Mouse (Mus musculus): ENCODE data around the gene Morn4. TPM values are rescaled to one million over a fixed set of nuclear protein-coding genes. Genes with fewer than 3 reads are reported as not detected.

Gene Morn4
- polyA plus RNA-seq, 1 experiment from 2014 or later: 20.1 TPM

DNA sequence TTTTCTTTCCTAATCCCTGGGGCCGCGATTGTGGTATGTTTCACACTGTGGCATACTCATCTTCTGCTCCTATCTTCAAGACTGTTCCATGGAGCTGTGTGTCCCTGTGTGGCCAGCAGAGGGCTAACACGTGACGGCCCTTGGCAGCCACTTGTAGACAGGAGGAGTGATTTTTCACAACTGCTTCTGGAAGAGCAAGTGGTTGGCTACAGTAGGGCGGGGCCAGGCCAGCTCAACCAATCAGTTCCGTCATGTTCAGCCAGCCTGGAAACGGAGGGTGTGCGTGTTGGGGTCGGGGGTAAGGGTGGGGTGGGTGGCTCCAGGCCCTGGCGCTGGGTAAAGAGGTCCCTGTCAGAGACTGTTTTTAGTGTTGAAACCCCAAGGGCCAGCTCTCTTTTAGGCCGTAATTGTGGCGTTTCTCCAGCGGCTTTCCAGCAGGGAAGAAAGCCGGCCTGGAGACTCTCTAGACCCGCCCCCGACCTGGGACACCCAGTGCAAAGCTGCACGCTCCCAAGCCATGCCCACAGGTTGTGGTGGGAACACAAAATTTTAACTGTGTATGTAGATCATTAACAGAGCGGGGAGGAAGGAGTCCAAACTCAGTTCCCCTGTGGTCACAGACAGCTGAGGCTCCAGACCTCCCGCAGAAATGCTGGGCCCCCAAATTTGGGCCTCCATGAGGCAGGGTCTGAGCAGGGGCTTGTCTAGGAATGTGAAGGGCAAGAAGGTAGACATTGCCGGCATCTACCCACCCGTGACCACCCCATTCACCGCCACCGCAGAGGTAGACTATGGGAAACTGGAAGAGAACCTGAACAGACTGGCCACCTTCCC is 40.7 kb downstream of the Morn4 start, which contains the start of gene Hoga1:
Gene Hoga1 (plus strand): TSS at position 342 of the 834 bp plus-strand sequence.
- peak within 1 kb of the TSS; percentile 46 for H3K9ac ChIP-seq (ENCODE audit: low read depth, low read length)
- DNase-seq (ENCODE audit: low spot score) (peak; percentile 91), ATAC-seq (ENCODE audit: low read depth) (peak; percentile 96)
- peaks cover 9% of the 10 kb centered on the region for H3K4me1 ChIP-seq (ENCODE audit: control insufficient read depth, insufficient read depth, low read length)
- H3K36me3 ChIP-seq (ENCODE audit: control insufficient read depth, insufficient read depth, low read length): no peaks in the 10 kb centered on the region
- 21% methylated on average over 23 of the region's 23 CpGs for WGBS
- no peaks in the 10 kb centered on the region for H3K9me3 ChIP-seq (ENCODE audit: control insufficient read depth, low read length)
- peak within 1 kb of the TSS; percentile 62 for H3K4me2 ChIP-seq (ENCODE audit: low read depth, low read length)
- no peak within 1 kb of the TSS for H3K27ac ChIP-seq (replicated peaks; ENCODE audit: low read depth, low read length)
- peak within 1 kb of the TSS; percentile 36 for H3K4me3 ChIP-seq (ENCODE audit: low read depth, low read length)
- H3K27me3 ChIP-seq (replicated peaks; ENCODE audit: control insufficient read depth, insufficient read depth, low read length): no peaks in the 10 kb centered on the region

DNA sequence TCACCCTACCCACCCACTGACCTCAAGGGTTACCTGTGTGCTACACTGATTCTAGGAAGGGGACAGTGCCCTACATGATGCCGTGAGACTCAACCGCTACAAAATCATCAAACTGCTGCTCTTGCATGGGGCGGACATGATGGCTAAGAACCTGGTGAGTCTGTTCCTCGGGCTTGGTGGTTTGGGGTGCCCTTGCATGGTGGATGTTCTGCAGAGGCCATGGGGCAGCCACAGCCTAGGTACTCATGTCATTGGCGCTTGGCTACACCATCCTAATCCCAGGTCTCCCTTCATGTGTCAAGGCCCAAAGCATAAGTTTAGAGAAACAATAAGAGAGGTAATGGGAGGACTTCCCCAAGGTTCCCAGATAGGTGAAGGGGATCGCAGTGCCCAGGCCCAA is 42.2 kb downstream of the Morn4 start:
- Histone ChIP-seq H3K9ac (ENCODE audit: low read depth, low read length) (no peak overlapping the region), H3K27me3 (replicated peaks; ENCODE audit: control insufficient read depth, insufficient read depth, low read length) (0 out of 2 replicates have a peak, but pooled peaks cover 7% of the 10 kb centered on the region), H3K36me3 (ENCODE audit: control insufficient read depth, insufficient read depth, low read length) (no peaks in the 10 kb centered on the region), H3K4me3 (ENCODE audit: low read depth, low read length) (no peak overlapping the region), H3K27ac (replicated peaks; ENCODE audit: low read depth, low read length) (no peak overlapping the region), H3K4me1 (ENCODE audit: control insufficient read depth, insufficient read depth, low read length) (peaks cover 9% of the 10 kb centered on the region), H3K4me2 (ENCODE audit: low read depth, low read length) (no peak overlapping the region), H3K9me3 (ENCODE audit: control insufficient read depth, low read length) (no peaks in the 10 kb centered on the region)
- 91% methylated on average over 6 of the region's 6 CpGs for WGBS
- DNase-seq (ENCODE audit: low spot score) (no peak), ATAC-seq (ENCODE audit: low read depth) (no peak)

DNA sequence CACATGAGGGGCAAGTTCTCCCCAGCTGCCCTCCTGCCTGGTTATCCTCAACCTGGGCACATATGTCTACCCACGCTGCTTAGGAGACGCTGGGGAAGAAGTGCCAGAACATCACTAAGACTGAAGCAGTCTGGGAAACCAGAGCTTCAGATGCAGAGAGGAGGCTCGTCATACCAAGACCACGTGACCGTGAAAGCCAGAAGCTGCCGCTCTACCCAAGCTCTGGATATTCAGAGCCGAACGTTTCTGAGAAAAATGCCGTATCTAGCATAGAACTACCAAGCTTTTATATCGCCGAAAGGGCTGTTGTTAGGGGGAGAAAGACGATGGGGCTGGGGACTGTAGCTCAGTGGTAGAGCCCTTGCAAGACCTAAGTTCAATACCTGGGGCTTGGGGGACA is 47.8 kb downstream of the Morn4 start:
- no peak overlapping the region for H3K9ac ChIP-seq (ENCODE audit: low read depth, low read length)
- peaks cover 12% of the 10 kb centered on the region; the same call in 1 of the 2 replicates for H3K36me3 ChIP-seq (ENCODE audit: control insufficient read depth, insufficient read depth, low read length)
- 0 out of 2 replicates have a peak, but pooled peaks cover 7% of the 10 kb centered on the region for H3K27me3 ChIP-seq (replicated peaks; ENCODE audit: control insufficient read depth, insufficient read depth, low read length)
- 89% methylated on average over 12 of the region's 12 CpGs for WGBS
- DNase-seq (ENCODE audit: low spot score) (no peak), ATAC-seq (ENCODE audit: low read depth) (no peak)
- H3K27ac ChIP-seq (replicated peaks; ENCODE audit: low read depth, low read length): no peak overlapping the region
- no peaks in the 10 kb centered on the region for H3K9me3 ChIP-seq (ENCODE audit: control insufficient read depth, low read length)
- peaks cover 10% of the 10 kb centered on the region for H3K4me1 ChIP-seq (ENCODE audit: control insufficient read depth, insufficient read depth, low read length)
- H3K4me2 ChIP-seq (ENCODE audit: low read depth, low read length): no peak overlapping the region
- H3K4me3 ChIP-seq (ENCODE audit: low read depth, low read length): no peak overlapping the region

DNA sequence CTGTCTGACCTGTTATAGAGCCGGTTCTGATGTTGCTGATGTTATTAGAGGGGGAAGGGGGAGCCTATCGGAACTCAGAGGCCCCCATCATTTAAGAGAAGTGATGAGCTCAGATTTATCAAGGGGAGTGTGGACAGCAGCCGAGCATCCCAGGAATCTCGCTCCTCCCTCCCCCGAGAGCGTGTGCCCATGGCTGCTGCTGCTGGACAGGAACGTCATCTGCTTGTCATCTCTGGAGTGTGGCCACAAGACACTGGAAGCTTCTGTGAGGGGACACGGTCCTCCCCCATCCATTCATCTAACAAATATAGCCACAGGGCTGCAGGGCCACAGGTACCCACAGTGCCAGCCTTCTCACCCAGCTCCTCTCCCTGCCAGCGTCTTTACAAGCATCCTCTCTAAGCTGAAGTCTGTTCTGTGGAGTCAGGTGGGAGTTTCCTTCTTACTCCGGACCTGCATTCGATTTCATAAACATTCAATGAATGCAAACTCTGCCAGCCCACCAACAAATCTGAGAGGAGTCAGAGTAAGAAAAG is 48.9 kb downstream of the Morn4 start:
- DNase-seq (ENCODE audit: low spot score): no peak

DNA sequence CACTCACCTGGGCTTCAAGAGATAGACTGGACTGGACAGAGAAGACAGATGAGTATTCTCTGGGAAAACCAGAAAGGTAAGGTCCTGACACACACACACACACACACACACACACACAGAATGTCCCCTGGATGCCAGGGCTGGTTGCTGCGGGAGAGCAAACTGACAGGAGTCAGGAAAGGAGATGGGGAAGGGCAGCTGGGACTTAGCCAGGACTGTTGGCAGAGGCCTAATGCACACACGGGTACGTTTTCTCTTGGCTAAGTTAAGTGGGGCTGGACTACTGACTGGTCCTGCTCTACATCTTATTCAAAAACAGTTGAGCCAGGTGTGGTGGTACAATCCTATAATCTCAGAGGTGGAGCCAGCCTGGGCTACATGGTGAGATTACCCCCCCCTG is 49.8 kb downstream of the Morn4 start:
- Histone ChIP-seq H3K9ac (ENCODE audit: low read depth, low read length) (no peak overlapping the region), H3K4me2 (ENCODE audit: low read depth, low read length) (no peak overlapping the region), H3K27me3 (replicated peaks; ENCODE audit: control insufficient read depth, insufficient read depth, low read length) (0 out of 2 replicates have a peak, but pooled peaks cover 7% of the 10 kb centered on the region), H3K36me3 (ENCODE audit: control insufficient read depth, insufficient read depth, low read length) (peaks cover 12% of the 10 kb centered on the region; the same call in 1 of the 2 replicates), H3K4me3 (ENCODE audit: low read depth, low read length) (no peak overlapping the region), H3K9me3 (ENCODE audit: control insufficient read depth, low read length) (no peaks in the 10 kb centered on the region), H3K27ac (replicated peaks; ENCODE audit: low read depth, low read length) (no peak overlapping the region), H3K4me1 (ENCODE audit: control insufficient read depth, insufficient read depth, low read length) (peaks cover 10% of the 10 kb centered on the region)
- 74% methylated on average over 3 of the region's 3 CpGs for WGBS
- no peak for ATAC-seq (ENCODE audit: low read depth)
- DNase-seq (ENCODE audit: low spot score): no peak

More for the DNA sequence above, 48.9 kb downstream of the Morn4 start:
- H3K36me3 ChIP-seq (ENCODE audit: control insufficient read depth, insufficient read depth, low read length): peaks cover 12% of the 10 kb centered on the region; the same call in 1 of the 2 replicates
- WGBS: 73% methylated on average over 11 of the region's 11 CpGs
- H3K27ac ChIP-seq (replicated peaks; ENCODE audit: low read depth, low read length): no peak overlapping the region
- ATAC-seq (ENCODE audit: low read depth): no peak
- no peak overlapping the region for H3K4me2 ChIP-seq (ENCODE audit: low read depth, low read length)
- 0 out of 2 replicates have a peak, but pooled peaks cover 7% of the 10 kb centered on the region for H3K27me3 ChIP-seq (replicated peaks; ENCODE audit: control insufficient read depth, insufficient read depth, low read length)
- H3K9ac ChIP-seq (ENCODE audit: low read depth, low read length): no peak overlapping the region
- no peak overlapping the region for H3K4me3 ChIP-seq (ENCODE audit: low read depth, low read length)
- H3K4me1 ChIP-seq (ENCODE audit: control insufficient read depth, insufficient read depth, low read length): peaks cover 10% of the 10 kb centered on the region
- H3K9me3 ChIP-seq (ENCODE audit: control insufficient read depth, low read length): no peaks in the 10 kb centered on the region

DNA sequence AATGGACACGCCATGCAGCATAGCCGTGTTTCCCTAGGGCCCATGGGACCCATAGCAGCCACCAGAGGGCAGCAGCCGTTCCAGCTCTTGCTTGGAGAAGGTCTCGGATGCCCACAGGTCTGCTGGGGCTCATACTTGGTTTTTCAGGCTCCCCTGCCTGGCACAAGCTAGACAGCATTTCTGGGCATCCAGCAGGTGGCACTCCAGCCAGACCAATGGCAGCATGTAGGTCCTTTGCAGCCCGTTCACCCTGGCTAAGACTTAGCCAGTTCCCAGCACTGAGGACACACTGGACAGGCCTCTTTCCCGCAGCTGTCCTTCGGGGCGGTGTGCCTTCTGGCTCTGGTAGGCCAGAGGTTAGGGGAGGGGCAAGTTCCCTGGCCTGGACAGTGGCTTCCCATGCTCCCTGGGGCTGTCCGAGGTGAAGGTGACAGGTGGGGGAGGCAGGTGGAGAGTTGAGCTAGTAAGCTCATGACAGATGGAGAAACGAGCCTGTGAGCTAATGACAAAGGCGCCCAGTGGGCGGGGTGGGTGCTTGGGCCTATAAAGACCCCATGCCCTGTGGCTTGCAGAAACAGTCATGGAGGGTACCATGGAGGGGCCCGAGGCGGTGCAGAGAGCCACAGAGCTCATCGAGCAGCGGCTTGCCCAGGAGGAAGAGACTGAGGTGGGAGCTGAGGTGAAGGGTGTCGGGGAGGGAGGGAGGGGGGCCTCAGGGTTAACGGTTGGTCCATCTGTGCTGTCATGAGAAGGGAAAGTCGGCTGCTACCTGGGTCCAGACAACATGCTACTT is 50.5 kb downstream of the Morn4 start, which contains the start of gene Ankrd2:
Gene Ankrd2 (plus strand): TSS at position 545 of the 793 bp plus-strand sequence.
- DNase-seq (ENCODE audit: low spot score): peak; percentile 88
- Histone ChIP-seq H3K4me2 (ENCODE audit: low read depth, low read length) (no peak within 1 kb of the TSS), H3K27ac (replicated peaks; ENCODE audit: low read depth, low read length) (no peak within 1 kb of the TSS; the same call in 1 of the 2 replicates)

DNA sequence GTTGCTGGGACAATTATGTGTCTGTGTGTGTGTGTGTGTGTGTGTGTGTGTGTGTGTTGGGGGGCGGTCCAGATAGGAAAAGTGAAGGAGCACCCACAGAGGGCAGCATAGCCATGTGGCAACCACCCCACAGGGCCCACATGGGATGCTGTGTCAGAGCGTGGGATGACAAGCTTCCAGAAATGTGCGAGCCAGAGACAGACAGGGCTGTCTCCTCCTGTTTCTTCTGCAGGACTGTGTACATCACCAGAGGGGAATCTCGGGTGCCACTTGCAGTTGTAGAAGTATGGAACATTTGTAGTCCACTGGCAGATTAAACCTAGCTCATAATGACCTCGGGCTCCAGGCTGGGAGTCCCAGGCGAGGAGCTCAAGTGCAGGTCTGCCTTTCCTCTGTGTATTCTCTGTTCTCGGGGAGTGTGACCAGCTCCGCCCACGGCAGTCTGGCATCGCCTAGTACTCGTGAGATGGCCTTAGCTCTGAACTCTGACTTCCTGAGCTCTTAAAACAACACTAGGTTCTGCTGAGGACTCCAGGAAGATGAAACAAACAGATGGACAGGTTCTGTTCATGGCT is 51.2 kb downstream of the Morn4 start:
- Histone ChIP-seq H3K4me2 (ENCODE audit: low read depth, low read length) (no peak overlapping the region), H3K27me3 (replicated peaks; ENCODE audit: control insufficient read depth, insufficient read depth, low read length) (0 out of 2 replicates have a peak, but pooled peaks cover 2% of the 10 kb centered on the region), H3K9me3 (ENCODE audit: control insufficient read depth, low read length) (no peaks in the 10 kb centered on the region), H3K36me3 (ENCODE audit: control insufficient read depth, insufficient read depth, low read length) (peaks cover 12% of the 10 kb centered on the region; the same call in 1 of the 2 replicates), H3K4me1 (ENCODE audit: control insufficient read depth, insufficient read depth, low read length) (peaks cover 10% of the 10 kb centered on the region), H3K27ac (replicated peaks; ENCODE audit: low read depth, low read length) (peak overlapping the region; percentile 71; the same call in 1 of the 2 replicates), H3K9ac (ENCODE audit: low read depth, low read length) (no peak overlapping the region), H3K4me3 (ENCODE audit: low read depth, low read length) (no peak overlapping the region)
- 55% methylated on average over 11 of the region's 11 CpGs for WGBS
- ATAC-seq (ENCODE audit: low read depth) (0 out of 2 replicates have a peak, but pooled peaks have one; percentile 4), DNase-seq (ENCODE audit: low spot score) (no peak)

More for the DNA sequence above, 50.5 kb downstream of the Morn4 start, which contains the start of gene Ankrd2:
- H3K9me3 ChIP-seq (ENCODE audit: control insufficient read depth, low read length): no peaks in the 10 kb centered on the region
- peaks cover 12% of the 10 kb centered on the region; the same call in 1 of the 2 replicates for H3K36me3 ChIP-seq (ENCODE audit: control insufficient read depth, insufficient read depth, low read length)
- ATAC-seq (ENCODE audit: low read depth): peak; percentile 74
- 0 out of 2 replicates have a peak, but pooled peaks cover 7% of the 10 kb centered on the region for H3K27me3 ChIP-seq (replicated peaks; ENCODE audit: control insufficient read depth, insufficient read depth, low read length)
- WGBS: 62% methylated on average over 19 of the region's 19 CpGs
- no peak within 1 kb of the TSS for H3K4me3 ChIP-seq (ENCODE audit: low read depth, low read length)
- peaks cover 10% of the 10 kb centered on the region for H3K4me1 ChIP-seq (ENCODE audit: control insufficient read depth, insufficient read depth, low read length)
- H3K9ac ChIP-seq (ENCODE audit: low read depth, low read length): no peak within 1 kb of the TSS

All from embryonic facial prominence, embryonic 14.5 days (tissue).